Mouse (Mus musculus) cerebellum, adult 2 months (tissue): ENCODE measurements around the gene Nfatc2.

Experiments used
- CTCF ChIP-seq: fragments of 200-500 bp; IDR thresholded peaks from 2 replicates; pipeline ENCODE4 v1.5.1; 2011; ENCODE audit warnings: low read depth, mild to moderate bottlenecking, control low read depth, low read length, moderate library complexity, borderline replicate concordance; ENCODE audit not compliant: insufficient read depth
- POLR2A ChIP-seq: fragments of 200-500 bp; IDR thresholded peaks from 2 replicates; pipeline ENCODE4 v1.6.1; 2011; ENCODE audit warnings: low read length, control low read depth, borderline replicate concordance; ENCODE audit not compliant: insufficient read depth

DNA sequence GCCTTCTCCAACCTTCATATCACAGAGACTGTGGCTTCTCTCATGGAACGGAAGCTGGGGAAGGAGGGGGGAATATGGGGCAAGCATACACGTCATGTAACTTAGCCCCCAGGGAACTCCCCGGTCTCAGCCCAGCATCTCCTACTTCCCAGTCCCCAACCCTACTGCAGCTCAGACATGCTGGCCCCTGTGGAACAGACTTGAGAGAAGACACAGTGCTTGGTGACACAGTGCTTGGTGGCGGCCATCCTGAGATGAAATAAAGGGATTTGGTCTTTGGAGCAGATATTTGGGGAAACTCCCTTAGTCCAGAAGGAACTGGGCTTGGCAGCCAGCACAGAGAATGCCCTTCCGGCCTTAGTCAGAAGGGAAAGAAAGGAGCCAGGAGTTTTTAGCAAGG lies 87.3 kb downstream of the Nfatc2 start:
- TF ChIP-seq CTCF (no peak), POLR2A (no peak)
